Mouse (Mus musculus): Measurements from ENCODE around the gene Tekt2. TPM values are rescaled to one million over a fixed set of nuclear protein-coding genes. Genes with fewer than 3 reads are reported as not detected.

Gene Tekt2
- polyA plus RNA-seq, 1 experiment from 2014 or later, result 1.7 TPM

DNA sequence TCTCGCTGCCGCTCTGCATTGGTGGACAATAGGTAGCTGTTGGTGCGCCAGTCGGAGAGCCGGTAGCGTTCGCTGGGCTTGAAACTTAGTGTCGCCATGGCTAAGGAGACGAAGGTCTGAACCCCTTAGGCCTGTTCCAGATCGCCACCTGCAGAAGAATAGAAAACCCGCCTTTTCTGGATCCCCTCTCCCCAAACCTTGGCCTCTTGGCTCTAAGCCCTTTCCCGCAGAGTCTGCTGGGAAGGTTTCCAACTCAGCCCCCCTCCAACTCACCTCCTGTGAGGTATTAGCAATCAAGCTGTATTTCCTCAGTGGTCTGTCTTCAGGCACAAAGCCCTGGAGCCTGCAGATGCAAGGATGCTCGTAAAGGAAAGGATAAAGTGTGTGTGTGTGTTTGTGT lies 627 bp downstream of the Tekt2 start:
- H3K27me3 ChIP-seq (replicated peaks; ENCODE audit: control insufficient read depth, insufficient read depth, low read length), result peaks cover 19% of the 10 kb centered on the region
- H3K4me3 ChIP-seq (ENCODE audit: low read depth, low read length), result no peak overlapping the region
- no peak overlapping the region for H3K9ac ChIP-seq (ENCODE audit: low read depth, low read length)
- H3K36me3 ChIP-seq (ENCODE audit: control insufficient read depth, insufficient read depth, low read length), result no peaks in the 10 kb centered on the region
- no peak overlapping the region for H3K27ac ChIP-seq (ENCODE audit: low read depth, low read length)
- peaks cover 10% of the 10 kb centered on the region for H3K4me1 ChIP-seq (replicated peaks; ENCODE audit: control insufficient read depth, insufficient read depth, low read length)
- WGBS, result 45% methylated on average over 13 of the region's 13 CpGs
- ATAC-seq (replicated peaks; ENCODE audit: low FRiP score), result no peak
- no peak for DNase-seq (ENCODE audit: low spot score)
- no peaks in the 10 kb centered on the region for H3K9me3 ChIP-seq (ENCODE audit: control insufficient read depth, low read length)
- H3K4me2 ChIP-seq, result no peak overlapping the region

DNA sequence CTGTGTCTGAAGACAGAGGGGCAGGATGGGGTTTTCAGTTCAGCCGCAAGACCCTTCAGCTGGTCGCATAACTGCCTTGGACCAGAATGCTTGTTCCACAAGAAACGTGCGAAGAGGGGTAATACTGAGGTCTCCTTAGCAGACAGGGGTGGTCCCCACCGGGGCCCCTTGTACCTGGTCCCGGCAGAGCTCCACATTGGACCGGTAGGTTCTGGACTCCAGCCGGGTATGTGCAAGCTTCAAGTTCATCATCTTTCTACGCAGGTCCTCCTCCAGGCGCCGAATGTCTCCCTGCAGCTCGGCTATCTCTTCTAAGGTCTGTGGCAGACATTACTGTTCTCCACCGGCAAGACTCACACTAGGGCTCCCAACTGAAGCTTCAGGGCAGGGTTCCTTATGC lies 2.8 kb downstream of the Tekt2 start:
- no peak overlapping the region for H3K4me3 ChIP-seq (ENCODE audit: low read depth, low read length)
- WGBS, result 89% methylated on average over 13 of the region's 13 CpGs
- peaks cover 8% of the 10 kb centered on the region for H3K36me3 ChIP-seq (ENCODE audit: control insufficient read depth, insufficient read depth, low read length)
- no peak overlapping the region for H3K4me2 ChIP-seq
- H3K9ac ChIP-seq (ENCODE audit: low read depth, low read length), result no peak overlapping the region
- ATAC-seq (replicated peaks; ENCODE audit: low FRiP score) (no peak), DNase-seq (ENCODE audit: low spot score) (no peak)
- H3K27ac ChIP-seq (ENCODE audit: low read depth, low read length), result no peak overlapping the region
- peaks cover 19% of the 10 kb centered on the region for H3K27me3 ChIP-seq (replicated peaks; ENCODE audit: control insufficient read depth, insufficient read depth, low read length)
- H3K9me3 ChIP-seq (ENCODE audit: control insufficient read depth, low read length), result no peaks in the 10 kb centered on the region
- H3K4me1 ChIP-seq (replicated peaks; ENCODE audit: control insufficient read depth, insufficient read depth, low read length), result peaks cover 10% of the 10 kb centered on the region

DNA sequence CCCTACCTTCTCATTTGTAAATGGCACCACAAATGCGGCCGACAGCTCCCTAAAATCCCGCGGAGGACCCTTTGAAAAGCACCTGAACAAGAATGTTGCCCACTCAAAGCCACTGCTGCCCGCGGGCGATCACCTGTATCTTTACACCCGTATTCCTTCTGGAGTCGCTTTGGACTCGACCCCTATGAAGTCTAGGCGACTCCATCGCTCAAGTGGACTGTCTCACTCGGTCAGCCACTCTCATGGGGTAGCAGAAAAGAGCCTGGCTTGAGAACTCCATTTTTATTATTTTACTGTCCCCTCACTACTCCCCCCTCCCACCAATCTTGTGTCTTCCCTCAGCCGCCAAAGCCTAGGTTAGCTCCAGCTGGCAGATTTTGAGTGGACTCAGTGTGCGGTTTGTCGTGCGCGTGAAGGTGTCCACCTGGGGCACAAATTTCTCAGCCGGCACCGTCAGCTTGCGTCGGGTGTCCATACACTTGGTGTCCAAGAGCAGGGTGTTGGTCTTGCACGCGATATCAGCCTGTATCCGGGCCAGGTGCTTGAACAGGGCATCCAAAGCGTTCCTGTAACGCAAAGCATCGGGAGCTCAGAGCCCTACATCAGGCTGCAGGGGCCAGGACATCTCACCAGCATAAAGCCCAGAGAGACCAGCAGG lies 3.5 kb downstream of the Tekt2 start:
- Histone ChIP-seq H3K4me3 (ENCODE audit: low read depth, low read length) (peak overlapping the region; percentile 86), H3K27ac (ENCODE audit: low read depth, low read length) (no peak overlapping the region), H3K4me2 (peak overlapping the region; percentile 66), H3K36me3 (ENCODE audit: control insufficient read depth, insufficient read depth, low read length) (peaks cover 14% of the 10 kb centered on the region), H3K9me3 (ENCODE audit: control insufficient read depth, low read length) (no peaks in the 10 kb centered on the region), H3K27me3 (replicated peaks; ENCODE audit: control insufficient read depth, insufficient read depth, low read length) (peaks cover 19% of the 10 kb centered on the region), H3K4me1 (replicated peaks; ENCODE audit: control insufficient read depth, insufficient read depth, low read length) (peaks cover 10% of the 10 kb centered on the region), H3K9ac (ENCODE audit: low read depth, low read length) (peak overlapping the region; percentile 86)
- ATAC-seq (replicated peaks; ENCODE audit: low FRiP score), result peak; percentile 9; the same call in 1 of the 2 replicates
- DNase-seq (ENCODE audit: low spot score), result no peak
- 53% methylated on average over 28 of the region's 28 CpGs for WGBS

DNA sequence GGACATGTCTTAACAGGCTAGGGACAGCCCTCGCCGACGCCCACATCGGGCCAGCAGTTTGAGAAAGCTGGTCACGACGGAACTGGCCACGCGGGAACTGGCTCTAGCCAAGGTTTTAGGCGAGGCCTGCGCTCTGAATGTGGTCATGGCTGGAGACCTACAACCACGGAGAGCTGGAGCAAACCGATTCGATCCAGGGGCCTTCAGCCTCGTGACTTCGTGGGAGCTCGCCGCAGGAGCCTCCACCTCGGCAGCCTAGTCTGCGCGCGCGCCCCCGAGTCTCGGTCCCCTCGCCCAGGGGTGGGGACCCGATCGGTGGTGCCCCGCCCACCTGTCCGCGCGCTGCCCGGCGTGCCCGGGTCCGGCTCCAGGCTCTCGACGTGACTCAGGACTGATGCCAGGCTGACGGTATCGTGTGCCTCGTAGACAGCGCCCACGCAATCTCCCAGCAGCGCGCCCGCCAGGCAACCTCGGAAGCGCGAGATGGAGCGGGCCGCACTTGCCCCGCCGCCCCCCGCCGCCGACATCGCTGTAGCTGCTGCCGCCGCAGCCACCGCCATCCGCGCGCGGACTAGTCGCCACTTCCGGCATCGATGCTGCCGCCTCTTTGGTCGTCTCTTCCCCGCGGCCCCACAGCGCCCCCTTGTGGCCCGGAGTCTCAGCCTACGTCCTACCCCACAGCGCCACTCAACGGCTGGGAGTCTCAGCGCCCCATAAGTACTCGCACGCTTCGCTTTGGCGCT lies 4.2 kb downstream of the Tekt2 start, which contains the start of gene Adprhl2:
TSS of gene Adprhl2 (minus strand) at position 593 of the 743 bp plus-strand sequence.
- Histone ChIP-seq H3K27me3 (replicated peaks; ENCODE audit: control insufficient read depth, insufficient read depth, low read length) (peaks cover 19% of the 10 kb centered on the region), H3K4me3 (ENCODE audit: low read depth, low read length) (peak within 1 kb of the TSS; percentile 86), H3K27ac (ENCODE audit: low read depth, low read length) (peak within 1 kb of the TSS; percentile 79), H3K9ac (ENCODE audit: low read depth, low read length) (peak within 1 kb of the TSS; percentile 86), H3K4me1 (replicated peaks; ENCODE audit: control insufficient read depth, insufficient read depth, low read length) (peaks cover 10% of the 10 kb centered on the region), H3K4me2 (peak within 1 kb of the TSS; percentile 66), H3K36me3 (ENCODE audit: control insufficient read depth, insufficient read depth, low read length) (peaks cover 20% of the 10 kb centered on the region), H3K9me3 (ENCODE audit: control insufficient read depth, low read length) (no peaks in the 10 kb centered on the region)
- WGBS, result 0% methylated on average over 80 of the region's 80 CpGs
- ATAC-seq (replicated peaks; ENCODE audit: low FRiP score) (peak; percentile 86), DNase-seq (ENCODE audit: low spot score) (peak; percentile 100)

GRCm38 (mm10) chr4:126319806-126320205 lies 5.7 kb downstream of the Tekt2 start:
- Histone ChIP-seq H3K4me3 (ENCODE audit: low read depth, low read length) (no peak overlapping the region), H3K36me3 (ENCODE audit: control insufficient read depth, insufficient read depth, low read length) (peaks cover 22% of the 10 kb centered on the region), H3K9me3 (ENCODE audit: control insufficient read depth, low read length) (no peaks in the 10 kb centered on the region), H3K4me1 (replicated peaks; ENCODE audit: control insufficient read depth, insufficient read depth, low read length) (peaks cover 5% of the 10 kb centered on the region), H3K27me3 (replicated peaks; ENCODE audit: control insufficient read depth, insufficient read depth, low read length) (peaks cover 10% of the 10 kb centered on the region), H3K9ac (ENCODE audit: low read depth, low read length) (no peak overlapping the region), H3K27ac (ENCODE audit: low read depth, low read length) (no peak overlapping the region), H3K4me2 (no peak overlapping the region; the same call in 1 of the 2 replicates)
- ATAC-seq (replicated peaks; ENCODE audit: low FRiP score) (no peak), DNase-seq (ENCODE audit: low spot score) (no peak)
- WGBS, result 81% methylated on average over 6 of the region's 6 CpGs

DNA sequence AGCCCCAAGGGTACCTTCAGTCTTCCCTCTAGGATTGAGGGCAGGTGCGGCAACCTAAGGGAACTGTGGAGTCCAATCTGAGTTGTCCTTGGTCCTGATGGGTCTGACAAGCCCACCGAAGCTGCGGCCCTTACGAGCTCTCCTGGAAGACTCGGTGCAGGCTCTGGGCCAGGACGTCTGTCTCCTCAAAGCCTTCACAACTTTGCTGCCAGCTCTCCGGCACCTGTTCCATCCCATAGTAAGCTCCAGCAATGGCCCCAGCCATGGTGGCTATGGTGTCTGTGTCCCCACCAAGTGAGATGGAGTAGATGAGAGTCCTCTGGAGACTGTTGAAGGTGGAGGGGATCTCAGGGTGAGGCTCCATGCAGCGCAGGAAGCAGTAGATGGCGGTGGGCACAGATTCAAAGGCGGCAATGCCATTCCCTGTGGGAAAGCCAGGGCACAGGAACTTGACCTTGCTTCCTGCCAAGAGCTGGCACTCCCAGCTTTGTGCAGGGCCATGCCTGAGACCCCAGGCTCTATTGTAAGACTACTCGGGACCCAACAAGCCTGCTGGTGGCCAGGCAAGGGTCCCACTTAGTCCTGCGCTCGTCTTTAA lies 8.9 kb downstream of the Tekt2 start:
- no peak overlapping the region for H3K4me3 ChIP-seq (ENCODE audit: low read depth, low read length)
- H3K4me2 ChIP-seq, result no peak overlapping the region
- ATAC-seq (replicated peaks; ENCODE audit: low FRiP score), result no peak
- no peaks in the 10 kb centered on the region for H3K9me3 ChIP-seq (ENCODE audit: control insufficient read depth, low read length)
- H3K27me3 ChIP-seq (replicated peaks; ENCODE audit: control insufficient read depth, insufficient read depth, low read length), result no peaks in the 10 kb centered on the region
- DNase-seq (ENCODE audit: low spot score), result peak; percentile 30
- 91% methylated on average over 13 of the region's 13 CpGs for WGBS
- H3K4me1 ChIP-seq (replicated peaks; ENCODE audit: control insufficient read depth, insufficient read depth, low read length), result peaks cover 5% of the 10 kb centered on the region
- no peak overlapping the region for H3K9ac ChIP-seq (ENCODE audit: low read depth, low read length)
- H3K36me3 ChIP-seq (ENCODE audit: control insufficient read depth, insufficient read depth, low read length), result peaks cover 23% of the 10 kb centered on the region
- no peak overlapping the region for H3K27ac ChIP-seq (ENCODE audit: low read depth, low read length)

GRCm38 (mm10) chr4:126315931-126316330 lies 9.6 kb downstream of the Tekt2 start:
- WGBS, result 54% methylated on average over 5 of the region's 5 CpGs
- DNase-seq (ENCODE audit: low spot score) (no peak), ATAC-seq (replicated peaks; ENCODE audit: low FRiP score) (no peak)
- Histone ChIP-seq H3K9ac (ENCODE audit: low read depth, low read length) (no peak overlapping the region), H3K9me3 (ENCODE audit: control insufficient read depth, low read length) (no peaks in the 10 kb centered on the region), H3K27ac (ENCODE audit: low read depth, low read length) (no peak overlapping the region), H3K27me3 (replicated peaks; ENCODE audit: control insufficient read depth, insufficient read depth, low read length) (no peaks in the 10 kb centered on the region), H3K36me3 (ENCODE audit: control insufficient read depth, insufficient read depth, low read length) (peaks cover 23% of the 10 kb centered on the region), H3K4me1 (replicated peaks; ENCODE audit: control insufficient read depth, insufficient read depth, low read length) (peaks cover 5% of the 10 kb centered on the region), H3K4me2 (no peak overlapping the region), H3K4me3 (ENCODE audit: low read depth, low read length) (no peak overlapping the region)

GRCm38 (mm10) chr4:126314393-126314792 lies 11.1 kb downstream of the Tekt2 start:
- no peak for ATAC-seq (replicated peaks; ENCODE audit: low FRiP score)
- WGBS, result 72% methylated on average over 10 of the region's 10 CpGs
- H3K4me2 ChIP-seq, result no peak overlapping the region
- no peak for DNase-seq (ENCODE audit: low spot score)
- no peaks in the 10 kb centered on the region; the same call in 1 of the 2 replicates for H3K4me1 ChIP-seq (replicated peaks; ENCODE audit: control insufficient read depth, insufficient read depth, low read length)
- no peak overlapping the region for H3K4me3 ChIP-seq (ENCODE audit: low read depth, low read length)
- no peak overlapping the region; the same call in 1 of the 2 replicates for H3K27ac ChIP-seq (ENCODE audit: low read depth, low read length)
- peaks cover 23% of the 10 kb centered on the region for H3K36me3 ChIP-seq (ENCODE audit: control insufficient read depth, insufficient read depth, low read length)
- no peak overlapping the region for H3K9ac ChIP-seq (ENCODE audit: low read depth, low read length)
- no peaks in the 10 kb centered on the region for H3K9me3 ChIP-seq (ENCODE audit: control insufficient read depth, low read length)
- H3K27me3 ChIP-seq (replicated peaks; ENCODE audit: control insufficient read depth, insufficient read depth, low read length), result no peaks in the 10 kb centered on the region

All from liver, embryonic 11.5 days (tissue).